Mouse (Mus musculus) sigmoid colon, adult 10 weeks (tissue): Measurements from ENCODE around the gene Rxfp4. TPM values are rescaled to one million over a fixed set of nuclear protein-coding genes. Genes with fewer than 3 reads are reported as not detected.

Source experiments
- polyA plus RNA-seq: library from polyadenylated mRNA; stranded (reverse); fragments of 350-450 nt; fragmentation: Illumina TruSeq; extraction: RNeasy Lipid Tissue Mini Kit (QIAGEN cat#74804); gene quantifications from one replicate; pipeline ENCODE4 v1.2.3, GENCODE M21; 2014; ENCODE audit warnings: low read depth, low replicate concordance

Gene Rxfp4
- not detected for polyA plus RNA-seq

GRCm38 (mm10) chr3:88652846-88653515 lies at the start of gene Rxfp4:
Gene Rxfp4, minus strand, starts transcription at chr3:88653142.

GRCm38 (mm10) chr3:88684980-88685941 lies 32.3 kb upstream of the Rxfp4 start, which contains the start of gene Khdc4:
Gene Khdc4, plus strand, starts transcription at chr3:88685803.

GRCm38 (mm10) chr3:88605666-88606065 lies 47.3 kb downstream of the Rxfp4 start, which contains the start of gene Arhgef2:
Gene Arhgef2, plus strand, starts transcription at chr3:88605966.

Other genes starting within 250 kb of the Rxfp4 start
- 3.8 TPM for gene Pmf1, start 242.8 kb downstream of the Rxfp4 start, polyA plus RNA-seq
- 9.8 TPM for gene Slc25a44, start 228.0 kb downstream of the Rxfp4 start, polyA plus RNA-seq
- gene Sema4a, start 192.0 kb downstream of the Rxfp4 start, polyA plus RNA-seq = 128 TPM
- gene Lmna, start 143.2 kb downstream of the Rxfp4 start, polyA plus RNA-seq = 24.9 TPM
- 1.3 TPM for gene Mex3a, start 120.7 kb downstream of the Rxfp4 start, polyA plus RNA-seq
- 16.6 TPM for gene Rab25, start 104.8 kb downstream of the Rxfp4 start, polyA plus RNA-seq
- 6.8 TPM for gene Lamtor2, start 100.1 kb downstream of the Rxfp4 start, polyA plus RNA-seq
- 18.9 TPM for gene Ubqln4, start 99.4 kb downstream of the Rxfp4 start, polyA plus RNA-seq
- gene Ssr2, start 77.3 kb downstream of the Rxfp4 start, polyA plus RNA-seq = 23.4 TPM
- 22.3 TPM for gene Arhgef2, start 47.2 kb downstream of the Rxfp4 start, polyA plus RNA-seq
- gene Khdc4, start 32.7 kb upstream of the Rxfp4 start, polyA plus RNA-seq = 144 TPM
- gene Rit1, start 63.7 kb upstream of the Rxfp4 start, polyA plus RNA-seq = 20.7 TPM
- 14.2 TPM for gene Syt11, start 122.0 kb upstream of the Rxfp4 start, polyA plus RNA-seq
- gene Gon4l, start 182.1 kb upstream of the Rxfp4 start, polyA plus RNA-seq = 10.7 TPM